Mouse (Mus musculus): ENCODE measurements around the gene Adgrv1.

Adgrv1 gene

GRCm38 (mm10) chr13:81136652-81137422 is 496.1 kb downstream of the Adgrv1 start:
- no peak for DNase-seq (ENCODE audit: low spot score)

- DNase-seq (ENCODE audit: low spot score): no peak
These were observed 497.0 kb downstream of the Adgrv1 start for GRCm38 (mm10) chr13:81135953-81136352.

- no peak for DNase-seq (ENCODE audit: low spot score)
These were observed 498.5 kb downstream of the Adgrv1 start for GRCm38 (mm10) chr13:81134412-81134811.

DNA sequence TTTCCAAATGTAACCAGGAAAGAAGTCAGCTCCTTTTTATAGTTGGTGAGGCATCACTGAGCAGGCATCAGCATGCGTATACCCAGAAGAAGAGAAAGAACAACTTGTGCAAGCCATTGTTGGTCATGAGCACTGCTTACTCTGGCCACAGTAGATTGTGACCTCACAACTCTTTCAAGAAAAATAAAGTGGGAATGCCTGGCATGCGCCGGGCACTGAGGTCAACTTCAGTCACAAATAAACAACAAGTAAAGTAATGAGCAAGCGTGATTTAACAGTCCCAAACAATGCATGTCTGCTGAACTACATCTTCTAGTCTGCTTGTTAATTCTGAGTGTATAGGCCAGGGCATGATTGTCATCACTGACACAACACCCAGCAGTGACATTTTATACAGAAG is 499.6 kb downstream of the Adgrv1 start:
- DNase-seq (ENCODE audit: low spot score): no peak

GRCm38 (mm10) chr13:81132691-81133090 is 500.3 kb downstream of the Adgrv1 start:
- DNase-seq (ENCODE audit: low spot score): no peak

DNA sequence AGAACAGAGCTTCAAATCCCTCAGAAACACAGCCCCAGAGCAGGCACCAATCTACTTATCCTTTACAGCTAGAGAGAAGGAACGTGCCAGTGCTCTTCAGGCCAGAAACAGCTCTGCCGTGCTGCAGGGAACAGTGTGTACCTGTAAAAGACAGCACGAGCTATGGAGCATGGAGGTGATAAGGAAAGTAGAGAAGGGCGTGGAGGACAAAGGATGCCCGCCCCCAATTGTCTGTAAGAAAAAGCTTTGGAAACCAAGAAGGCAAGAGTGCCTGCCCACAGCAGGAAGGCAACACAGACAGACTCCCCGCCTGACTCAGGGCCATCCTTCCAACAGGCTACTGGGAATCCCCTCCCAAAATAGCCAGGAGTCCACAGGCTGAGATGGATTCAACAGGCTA is 501.1 kb downstream of the Adgrv1 start:
- no peak for DNase-seq (ENCODE audit: low spot score)

- DNase-seq (ENCODE audit: low spot score): no peak
These were observed 502.0 kb downstream of the Adgrv1 start for GRCm38 (mm10) chr13:81130742-81131524.

DNA sequence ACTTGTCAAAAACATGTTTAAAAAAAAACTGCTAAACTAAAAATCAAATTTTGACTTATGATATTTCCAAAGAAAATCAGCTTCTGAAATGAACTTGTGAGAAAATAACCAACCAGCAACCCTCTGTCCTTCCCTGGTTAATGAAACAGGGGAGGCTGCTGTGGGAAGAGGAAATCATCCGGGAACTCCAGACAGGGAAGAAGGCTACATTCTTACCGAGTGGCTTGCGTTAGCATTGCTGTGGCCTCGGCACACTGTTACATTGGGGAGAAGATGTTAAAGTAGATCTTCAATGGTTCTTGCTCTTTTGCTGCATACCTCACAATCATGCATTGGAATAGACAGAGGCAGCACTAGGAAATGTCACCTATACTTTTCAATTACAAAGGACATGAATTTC is 507.1 kb downstream of the Adgrv1 start:
- no peak for DNase-seq (ENCODE audit: low spot score)

DNA sequence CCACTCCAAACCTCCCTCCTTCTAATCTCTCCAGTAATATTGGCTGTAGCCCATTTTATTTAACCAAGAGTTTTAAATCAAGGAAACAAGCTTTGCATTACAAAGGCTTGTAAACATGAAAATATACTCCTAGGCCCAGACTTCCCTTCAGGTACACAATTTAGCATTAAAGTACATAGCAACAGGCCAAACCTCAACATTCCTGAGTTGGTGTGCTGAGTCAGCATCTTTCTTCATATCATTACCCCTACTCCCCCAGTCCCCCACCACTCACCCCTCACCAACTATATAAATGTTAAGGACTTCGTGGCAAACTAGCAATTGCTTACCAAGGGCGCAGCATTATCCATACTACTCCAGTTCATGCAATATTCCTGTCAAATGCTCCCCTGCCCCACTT is 510.7 kb downstream of the Adgrv1 start:
- DNase-seq (ENCODE audit: low spot score): no peak

DNA sequence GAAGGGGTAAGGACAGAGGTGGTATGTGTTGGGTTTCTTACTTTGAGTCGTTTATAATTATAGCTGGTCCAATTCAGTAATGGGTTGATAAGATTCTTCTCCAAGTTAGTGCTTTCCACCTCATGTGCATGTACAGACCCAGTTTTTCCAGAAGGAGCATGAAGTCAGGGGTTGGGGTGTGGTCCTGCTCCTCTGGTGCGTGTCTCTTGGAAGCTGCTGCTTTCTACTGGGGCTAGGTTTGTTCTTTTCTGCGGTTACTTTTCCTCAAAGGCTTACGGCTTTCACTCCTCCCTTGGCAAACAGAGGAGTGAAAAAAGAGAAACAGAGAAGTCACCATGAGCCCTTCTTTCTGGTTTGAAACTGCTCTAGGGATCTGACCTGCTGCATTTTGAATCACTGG is 522.5 kb downstream of the Adgrv1 start:
- no peak for DNase-seq (ENCODE audit: low spot score)

DNA sequence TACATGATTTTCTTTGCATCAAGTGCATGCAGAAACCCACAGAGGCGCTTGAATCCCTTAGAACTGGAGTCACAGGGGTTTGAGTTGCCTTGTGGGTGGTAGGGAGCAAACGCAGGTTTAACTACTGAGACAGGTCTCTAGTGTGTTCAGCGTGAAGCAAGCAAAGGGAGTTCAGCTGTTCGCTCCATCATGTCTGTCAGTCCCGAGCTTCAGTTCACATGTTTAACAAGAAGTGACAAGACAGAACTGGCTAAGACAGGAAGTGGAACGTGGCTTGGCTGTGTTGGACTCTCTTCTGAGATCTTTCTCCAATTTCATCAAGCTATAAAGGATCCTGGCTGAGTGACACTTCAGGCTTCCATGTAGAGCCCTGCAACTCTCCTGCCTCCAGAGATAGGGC is 523.3 kb downstream of the Adgrv1 start:
- no peak for DNase-seq (ENCODE audit: low spot score)

GRCm38 (mm10) chr13:81108526-81109302 is 524.2 kb downstream of the Adgrv1 start:
- no peak for DNase-seq (ENCODE audit: low spot score)

DNA sequence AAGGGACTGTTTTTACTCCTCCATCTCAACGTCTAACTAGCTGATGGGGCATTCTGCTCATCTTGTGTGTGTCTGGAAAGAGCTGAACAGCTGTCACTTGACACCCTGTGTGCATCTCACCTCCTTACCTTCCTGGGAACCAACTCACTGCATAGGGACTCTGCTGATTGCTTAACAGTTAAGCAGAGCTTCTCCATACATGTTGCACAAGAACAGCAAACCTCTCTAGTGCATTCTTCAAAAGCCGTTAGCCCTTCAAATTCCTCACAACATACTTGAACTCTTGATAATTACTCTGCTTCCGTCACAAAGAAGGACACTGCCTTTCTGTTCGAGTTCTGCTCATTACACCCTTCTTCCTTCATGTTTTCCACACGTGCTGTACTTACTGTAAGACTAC is 525.5 kb downstream of the Adgrv1 start:
- DNase-seq (ENCODE audit: low spot score): no peak

- peak; percentile 60 for DNase-seq (ENCODE audit: low spot score)
These were observed 529.2 kb downstream of the Adgrv1 start for GRCm38 (mm10) chr13:81103794-81104193.

- DNase-seq (ENCODE audit: low spot score): no peak
These were observed 536.5 kb downstream of the Adgrv1 start for GRCm38 (mm10) chr13:81096424-81096823.

DNA sequence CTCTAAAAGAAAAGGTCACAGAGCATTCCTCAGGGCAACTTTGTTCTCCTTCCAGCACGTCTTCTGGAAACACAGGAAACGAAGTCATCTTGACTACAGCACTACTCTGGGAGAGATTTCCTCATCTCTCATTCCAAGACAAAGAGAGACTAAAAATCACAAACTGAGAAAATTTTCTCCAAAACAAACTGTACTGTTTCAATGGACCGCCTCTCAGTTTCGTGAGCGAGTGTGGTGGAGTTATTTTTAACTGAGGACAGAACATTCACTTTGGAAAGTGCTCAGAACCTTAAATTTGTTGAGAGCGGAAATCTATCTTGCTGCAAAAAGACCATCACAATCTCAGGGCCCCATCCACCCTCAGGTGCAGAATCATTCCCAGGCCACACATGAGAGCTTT is 538.4 kb downstream of the Adgrv1 start:
- DNase-seq (ENCODE audit: low spot score): no peak

- no peak for DNase-seq (ENCODE audit: low spot score)
These were observed 542.7 kb downstream of the Adgrv1 start for GRCm38 (mm10) chr13:81090051-81090836.

DNA sequence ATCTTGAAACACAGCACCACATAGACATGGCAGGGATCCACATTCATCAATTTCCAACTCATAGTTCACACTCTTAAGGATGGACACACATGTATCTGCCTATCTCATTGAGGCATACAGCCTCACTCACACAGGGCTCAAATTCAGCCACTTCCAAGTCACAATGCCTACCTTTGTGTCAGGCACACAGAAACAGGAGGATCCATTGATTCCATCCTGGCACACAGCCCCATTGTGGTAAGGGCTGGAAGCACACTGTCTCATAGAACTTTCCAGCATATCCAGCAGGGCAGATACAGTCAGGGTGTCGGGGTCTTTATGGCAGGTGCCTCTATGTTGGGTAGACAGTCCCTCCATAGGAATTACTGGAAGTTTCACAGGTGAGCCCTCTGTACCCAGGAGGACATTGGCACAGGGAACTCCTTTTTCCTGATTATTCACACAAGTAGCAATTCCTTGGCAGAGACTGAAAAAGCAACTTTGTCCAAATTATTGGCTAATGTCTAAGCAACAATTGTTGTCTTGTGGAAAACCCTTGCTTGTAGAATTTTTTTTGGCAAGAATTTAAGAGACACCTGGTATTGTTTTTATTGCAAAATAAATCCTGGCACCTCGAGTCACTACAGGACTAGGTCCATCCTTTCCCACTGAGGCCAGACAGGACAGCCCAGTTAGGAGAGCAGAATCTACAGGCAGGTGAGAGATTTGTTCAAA is 545.8 kb downstream of the Adgrv1 start:
- no peak for DNase-seq (ENCODE audit: low spot score)

GRCm38 (mm10) chr13:81072214-81072613 is 560.7 kb downstream of the Adgrv1 start:
- DNase-seq (ENCODE audit: low spot score): no peak

DNA sequence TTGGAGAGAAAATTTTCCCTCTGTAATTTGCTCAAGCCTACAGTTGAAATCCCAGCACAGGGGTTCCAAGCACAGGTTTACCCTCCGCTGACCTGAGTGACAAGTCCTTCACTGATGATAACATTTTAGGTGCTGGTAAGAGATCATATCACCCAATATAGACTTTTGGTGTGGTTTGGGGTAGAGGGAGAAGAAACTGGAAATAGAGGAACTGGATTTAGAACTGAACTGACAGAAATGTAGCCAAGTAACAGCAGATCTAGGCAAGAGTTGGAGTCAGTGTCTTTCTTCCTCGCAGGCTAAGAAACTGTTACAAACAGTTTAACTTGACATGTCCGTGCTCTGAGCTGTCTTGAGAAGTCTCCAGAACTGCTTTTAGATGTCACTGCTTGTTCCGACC is 581.5 kb downstream of the Adgrv1 start:
- DNase-seq (ENCODE audit: low spot score): no peak

DNA sequence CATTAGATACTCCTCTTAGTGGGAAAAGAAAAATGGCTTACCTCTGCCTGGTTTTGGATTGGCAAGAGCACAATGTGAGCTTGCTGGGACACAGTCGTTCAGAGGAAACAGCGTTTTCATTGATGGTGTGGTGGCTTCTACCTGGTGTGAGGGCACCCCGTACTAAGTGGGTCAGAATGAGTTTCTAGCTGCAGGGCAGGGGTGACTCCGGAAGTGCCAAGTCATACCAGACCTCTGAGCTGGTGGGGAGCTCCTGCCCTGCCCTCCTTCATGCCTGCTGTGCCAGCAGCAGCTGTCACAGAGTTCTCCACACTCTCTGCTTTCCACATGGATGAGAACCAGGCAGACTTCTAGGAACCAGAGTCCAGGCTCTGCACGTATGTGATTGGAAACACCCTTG is 582.0 kb downstream of the Adgrv1 start:
- no peak for DNase-seq (ENCODE audit: low spot score)
